In genomic region chr15:81514111-81514971, GRCm38 (mm10) we compare ENCODE assay signal across 7 mouse cellular contexts. TPM values are rescaled to one million over a fixed set of nuclear protein-coding genes. Genes with fewer than 3 reads are reported as not detected.
DNase-seq lines count a peak whose midpoint lies in the region; ATAC-seq and TF ChIP-seq lines count a peak whose summit lies in the region.

No protein-coding gene starts in this region.

- peak overlapping the region; percentile 38 for H3K4me3 ChIP-seq in embryonic facial prominence, embryonic 13.5 days
- peak overlapping the region; percentile 38 for H3K4me3 ChIP-seq in heart, adult 2 months
- H3K4me3 ChIP-seq in kidney, adult 2 months (ENCODE audit: insufficient read depth, low read depth, low read length), result no peak overlapping the region
- H3K4me3 ChIP-seq in limb, embryonic 13.5 days, result peak overlapping the region; percentile 41
- peak overlapping the region; percentile 27 for H3K4me3 ChIP-seq in midbrain, embryonic 15.5 days
- H3K4me3 ChIP-seq in spleen, adult 2 months (ENCODE audit: extremely low read depth, insufficient read depth, insufficient read length), result peak overlapping the region; percentile 33

- no peaks in the 10 kb centered on the region for H3K9me3 ChIP-seq in embryonic facial prominence, embryonic 13.5 days
- no peaks in the 10 kb centered on the region for H3K9me3 ChIP-seq in limb, embryonic 13.5 days
- H3K9me3 ChIP-seq in midbrain, embryonic 15.5 days, result no peaks in the 10 kb centered on the region

- no peaks in the 10 kb centered on the region for H3K36me3 ChIP-seq in embryonic facial prominence, embryonic 13.5 days
- H3K36me3 ChIP-seq in heart, adult 2 months (ENCODE audit: control insufficient read depth, insufficient read depth, low read length), result no peaks in the 10 kb centered on the region
- H3K36me3 ChIP-seq in kidney, adult 2 months (ENCODE audit: control insufficient read depth, insufficient read depth, low read length), result no peaks in the 10 kb centered on the region
- no peaks in the 10 kb centered on the region for H3K36me3 ChIP-seq in limb, embryonic 13.5 days
- H3K36me3 ChIP-seq in midbrain, embryonic 15.5 days (replicated peaks), result no peaks in the 10 kb centered on the region
- no peaks in the 10 kb centered on the region for H3K36me3 ChIP-seq in spleen, adult 2 months (ENCODE audit: control insufficient read depth, insufficient read depth, low read length)

- peak overlapping the region; percentile 64 for H3K4me2 ChIP-seq in embryonic facial prominence, embryonic 13.5 days
- H3K4me2 ChIP-seq in limb, embryonic 13.5 days (replicated peaks), result peak overlapping the region; percentile 71
- peak overlapping the region; percentile 54 for H3K4me2 ChIP-seq in midbrain, embryonic 15.5 days

- WGBS in embryonic facial prominence, embryonic 13.5 days, result 7% methylated on average over 18 of the region's 18 CpGs
- 9% methylated on average over 18 of the region's 18 CpGs for WGBS in heart, adult 2 months
- WGBS in kidney, adult 2 months, result 9% methylated on average over 18 of the region's 18 CpGs
- WGBS in limb, embryonic 13.5 days, result 6% methylated on average over 18 of the region's 18 CpGs
- 14% methylated on average over 18 of the region's 18 CpGs for WGBS in midbrain, embryonic 15.5 days
- 4% methylated on average over 17 of the region's 18 CpGs for WGBS in spleen, adult 2 months

- TF ChIP-seq POLR2A in heart, adult 2 months (IDR thresholded peaks at IDR 0.05; ENCODE audit: insufficient read depth, low read depth, low read length), result peak; percentile 62
- TF ChIP-seq POLR2A in kidney, adult 2 months (IDR thresholded peaks at IDR 0.05; ENCODE audit: low read depth, low read length), result no peak
- TF ChIP-seq POLR2A in spleen, adult 2 months (IDR thresholded peaks at IDR 0.05; ENCODE audit: low read depth, low read length), result peak; percentile 62

- peak; percentile 82 for TF ChIP-seq EP300 in heart, adult 2 months (IDR thresholded peaks at IDR 0.05; ENCODE audit: insufficient read depth, low read depth, low read length)

- peaks cover 25% of the 10 kb centered on the region for H3K4me1 ChIP-seq in embryonic facial prominence, embryonic 13.5 days
- no peaks in the 10 kb centered on the region; the same call in 1 of the 2 replicates for H3K4me1 ChIP-seq in heart, adult 2 months (ENCODE audit: control insufficient read depth, insufficient read depth, low read length)
- peaks cover 14% of the 10 kb centered on the region; the same call in 1 of the 2 replicates for H3K4me1 ChIP-seq in kidney, adult 2 months (ENCODE audit: control insufficient read depth, insufficient read depth, low read length)
- H3K4me1 ChIP-seq in limb, embryonic 13.5 days, result peaks cover 23% of the 10 kb centered on the region
- peaks cover 6% of the 10 kb centered on the region for H3K4me1 ChIP-seq in midbrain, embryonic 15.5 days
- H3K4me1 ChIP-seq in spleen, adult 2 months (ENCODE audit: control insufficient read depth, insufficient read depth, insufficient read length), result peaks cover 28% of the 10 kb centered on the region

- no peaks in the 10 kb centered on the region for H3K27me3 ChIP-seq in embryonic facial prominence, embryonic 13.5 days
- H3K27me3 ChIP-seq in heart, adult 2 months (ENCODE audit: control insufficient read depth, insufficient read depth, low read length), result no peaks in the 10 kb centered on the region
- no peaks in the 10 kb centered on the region for H3K27me3 ChIP-seq in kidney, adult 2 months (replicated peaks; ENCODE audit: control insufficient read depth, insufficient read depth, low read length)
- no peaks in the 10 kb centered on the region for H3K27me3 ChIP-seq in limb, embryonic 13.5 days
- no peaks in the 10 kb centered on the region for H3K27me3 ChIP-seq in midbrain, embryonic 15.5 days (replicated peaks)
- H3K27me3 ChIP-seq in spleen, adult 2 months (ENCODE audit: control insufficient read depth, insufficient read depth, low read length), result no peaks in the 10 kb centered on the region

- H3K79me2 ChIP-seq in heart, adult 2 months (replicated peaks; ENCODE audit: control insufficient read depth, insufficient read depth, low read length), result no peaks in the 10 kb centered on the region

- H3K9ac ChIP-seq in embryonic facial prominence, embryonic 13.5 days, result peak overlapping the region; percentile 56
- H3K9ac ChIP-seq in heart, adult 2 months (ENCODE audit: low read depth, low read length), result 0 out of 2 replicates have a peak overlapping the region, but pooled peaks have one; percentile 8
- peak overlapping the region; percentile 61 for H3K9ac ChIP-seq in limb, embryonic 13.5 days
- no peak overlapping the region for H3K9ac ChIP-seq in midbrain, embryonic 15.5 days

- TF ChIP-seq CTCF in heart, adult 2 months (IDR thresholded peaks at IDR 0.05), result peak; percentile 84
- peak; percentile 84 for TF ChIP-seq CTCF in kidney, adult 2 months (conservative IDR thresholded peaks at IDR 0.05; ENCODE audit: insufficient read depth, insufficient read length, low read depth, low read length)
- TF ChIP-seq CTCF in spleen, adult 2 months (IDR thresholded peaks at IDR 0.05; ENCODE audit: extremely low read depth, insufficient read depth, insufficient read length, insufficient replicate concordance), result peak; percentile 71; the same call in 1 of the 2 replicates

- peak overlapping the region; percentile 48; the same call in 1 of the 2 replicates for H3K27ac ChIP-seq in embryonic facial prominence, embryonic 13.5 days
- H3K27ac ChIP-seq in heart, adult 2 months, result peak overlapping the region; percentile 22
- peak overlapping the region; percentile 86 for H3K27ac ChIP-seq in kidney, adult 2 months (ENCODE audit: insufficient read depth, low read depth, low read length)
- H3K27ac ChIP-seq in limb, embryonic 13.5 days, result peak overlapping the region; percentile 67; the same call in 1 of the 2 replicates
- no peak overlapping the region for H3K27ac ChIP-seq in midbrain, embryonic 15.5 days
- H3K27ac ChIP-seq in spleen, adult 2 months (ENCODE audit: insufficient read depth, low read length), result peak overlapping the region; percentile 80

- peak; percentile 96 for DNase-seq in adrenal gland, postnatal 14 days
- DNase-seq in heart, adult 2 months, result peak; percentile 85 to 90
- DNase-seq in kidney, adult 2 months, result peak; percentile 96
- peak; percentile 73 to 92 for DNase-seq in spleen, adult 2 months (ENCODE audit: low read depth in 1 of 2, low spot score in 2 of 2)

- ATAC-seq in embryonic facial prominence, embryonic 13.5 days (ENCODE audit: insufficient number of reproducible peaks, insufficient read depth, low FRiP score, low TSS enrichment, low read depth), result peak; percentile 73; the same call in 1 of the 2 replicates
- ATAC-seq in limb, embryonic 13.5 days (ENCODE audit: low FRiP score, low read depth), result peak; percentile 87
- no peak for ATAC-seq in midbrain, embryonic 15.5 days (replicated peaks)

- intact Hi-C loops in heart, adult 2 months (cut with DNase I), result no loop called here

RNA-seq across cellular contexts. Expression of gene Rbx1, which starts 48.2 kb away (rescaled TPM):
- 118 and 119 TPM in 2 replicates for total RNA-seq in adrenal gland, postnatal 14 days (2021)
- polyA plus RNA-seq in embryonic facial prominence, embryonic 13.5 days (2015; fragmentation: Nextera tagmentation; extraction: Ambion mirVana), result 507 and 527 TPM in 2 replicates
- 100 to 1,000 TPM; 106 to 122 TPM for total RNA-seq in heart, adult 2 months (2021)
- polyA plus RNA-seq in heart, adult 2 months (2012; rRNA removed), result 67.8 and 96.1 TPM in 2 replicates
- polyA plus RNA-seq in kidney, adult 2 months (2012; rRNA removed), result 76.3 and 118 TPM in 2 replicates
- polyA plus RNA-seq in limb, embryonic 13.5 days (2015; fragmentation: Nextera tagmentation; extraction: Ambion mirVana), result 491 and 554 TPM in 2 replicates
- 387 and 390 TPM in 2 replicates for polyA plus RNA-seq in midbrain, embryonic 15.5 days (2015; fragmentation: Nextera tagmentation; extraction: Ambion mirVana)
- 32.3 and 32.9 TPM in 2 replicates for polyA plus RNA-seq in spleen, adult 2 months (2012; rRNA removed)
